Mouse (Mus musculus) gastrocnemius, postnatal 10 days (tissue): ENCODE results near the gene Iqgap2. TPM values are rescaled to one million over a fixed set of nuclear protein-coding genes. Genes with fewer than 3 reads are reported as not detected.

ENCODE experiments used
- DNase-seq: peaks from one replicate; pipeline ENCODE4 v3.0.0; 2021; ENCODE audit warnings: mixed read lengths
- total RNA-seq, 2 experiments: library from RNA; stranded (reverse); gene quantifications; 2 replicates each; pipeline ENCODE4 v1.2.3; 2021

The Iqgap2 gene
- total RNA-seq, 2 experiments from 2014 or later: 3.8 to 4.9 TPM

DNA sequence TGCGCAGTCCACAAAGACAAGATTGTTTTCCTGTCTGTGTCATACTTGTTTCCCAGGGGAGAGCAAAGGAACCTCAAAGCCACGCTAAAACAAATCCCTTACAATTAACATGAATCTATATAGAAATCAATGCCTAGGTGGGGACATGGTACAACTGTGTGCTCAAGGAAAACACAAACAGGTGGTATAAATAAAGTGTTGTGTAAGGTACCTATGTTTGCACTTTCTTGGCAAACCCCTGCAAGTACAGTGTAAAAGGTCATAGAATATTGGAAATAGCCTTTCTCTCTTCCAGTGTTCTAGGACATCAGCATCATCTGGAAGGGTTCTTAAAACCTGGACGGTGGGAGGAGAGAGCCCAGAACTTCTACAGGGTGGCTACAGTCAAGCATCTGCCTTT, 7.3 kb downstream of the Iqgap2 start:
- DNase-seq: no peak

DNA sequence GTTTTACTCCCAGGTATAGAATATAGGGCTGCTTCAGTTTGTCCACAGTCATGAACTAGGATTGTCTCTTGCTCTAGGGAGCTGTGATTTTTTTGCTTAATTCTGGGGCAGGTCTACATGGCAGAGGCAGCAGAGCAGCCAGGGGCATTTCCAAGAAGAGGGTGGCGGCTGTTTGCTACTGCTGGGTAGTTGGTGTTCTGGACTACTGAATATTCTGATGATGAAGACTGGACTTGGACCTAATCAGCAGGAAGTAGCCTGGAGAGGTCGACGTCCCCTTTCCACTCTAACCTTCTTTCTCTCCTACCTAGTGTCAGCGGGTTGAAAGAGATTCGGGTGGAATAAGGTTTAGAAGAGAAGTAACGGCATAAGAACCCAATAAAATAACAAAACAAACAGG, 9.7 kb downstream of the Iqgap2 start:
- no peak for DNase-seq

DNA sequence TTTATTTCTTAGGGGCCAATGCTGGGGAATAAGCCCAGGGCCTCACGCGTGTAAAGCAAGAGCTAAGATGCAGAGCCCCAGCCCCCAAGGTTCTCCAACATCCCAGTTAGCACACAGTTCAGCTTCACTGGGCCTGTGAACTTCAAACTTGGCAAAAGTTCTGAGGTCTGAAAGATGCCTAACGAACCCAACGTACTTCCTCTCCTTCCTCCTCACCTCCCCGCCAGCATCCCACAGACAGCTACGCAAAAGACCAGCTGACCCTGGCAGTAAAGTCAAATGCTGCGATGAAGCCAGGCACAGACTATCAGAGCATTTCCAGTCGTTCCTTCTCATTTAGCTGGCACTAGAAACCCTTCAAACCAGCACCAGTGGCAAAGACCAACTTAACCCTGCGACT, 10.3 kb downstream of the Iqgap2 start:
- no peak for DNase-seq

DNA sequence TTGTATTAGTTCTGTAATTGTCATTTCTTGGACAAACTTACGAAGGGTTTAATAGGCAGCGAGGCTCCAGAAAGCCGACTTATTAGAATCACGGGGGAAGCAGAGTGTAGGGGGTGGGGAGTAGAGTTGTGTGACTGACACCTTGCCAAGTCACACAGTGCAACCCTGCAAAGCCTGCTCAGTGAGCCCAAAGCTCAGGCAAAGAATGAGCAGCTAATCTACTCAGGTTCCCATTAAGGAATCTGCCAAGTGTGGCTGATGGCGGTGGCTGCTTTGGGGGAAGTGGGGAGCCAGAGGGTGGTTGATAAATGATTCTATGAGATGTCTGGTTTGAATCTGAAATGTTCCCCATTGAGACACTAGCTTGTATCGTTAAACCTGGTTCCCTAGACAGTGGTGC, 11.1 kb downstream of the Iqgap2 start:
- no peak for DNase-seq

DNA sequence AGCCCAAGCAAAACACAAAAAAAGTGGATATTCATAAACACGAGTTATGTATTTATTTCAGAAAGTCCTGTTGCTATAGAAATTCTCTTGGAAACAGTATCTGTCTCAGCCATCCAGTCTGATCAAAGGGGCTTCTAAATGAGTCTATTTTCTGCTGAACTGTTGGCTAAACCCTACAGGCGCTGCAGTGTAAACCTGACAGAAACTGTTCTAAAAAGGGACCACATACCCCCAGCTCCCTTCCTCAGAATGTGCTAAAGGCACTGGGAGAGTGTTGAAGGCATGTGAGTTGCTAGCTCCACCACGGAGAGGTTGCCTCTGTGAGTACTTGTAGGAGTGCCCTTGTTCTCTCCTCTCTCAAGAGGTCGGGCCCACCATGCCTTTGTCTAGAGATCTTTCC, 19.7 kb downstream of the Iqgap2 start:
- no peak for DNase-seq

DNA sequence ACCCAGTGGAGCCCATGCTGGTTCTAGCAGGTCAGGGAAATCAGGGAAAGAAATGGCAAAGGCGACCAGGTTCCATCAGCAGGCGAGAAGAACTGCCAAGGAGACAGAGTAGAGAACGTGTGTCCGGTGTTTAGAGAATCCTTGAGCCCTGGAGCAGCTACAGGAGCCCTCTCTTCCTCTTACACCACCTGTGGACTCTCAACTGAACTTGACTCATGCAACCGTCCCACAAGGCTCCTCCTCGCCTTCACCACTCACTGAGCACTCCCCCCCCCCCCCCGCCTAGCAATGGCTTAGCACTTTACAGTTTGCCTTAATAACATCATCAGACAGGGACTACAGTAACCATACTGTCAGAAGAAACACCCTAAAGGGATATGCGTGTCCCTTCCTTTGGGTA, 21.1 kb downstream of the Iqgap2 start:
- DNase-seq: no peak

DNA sequence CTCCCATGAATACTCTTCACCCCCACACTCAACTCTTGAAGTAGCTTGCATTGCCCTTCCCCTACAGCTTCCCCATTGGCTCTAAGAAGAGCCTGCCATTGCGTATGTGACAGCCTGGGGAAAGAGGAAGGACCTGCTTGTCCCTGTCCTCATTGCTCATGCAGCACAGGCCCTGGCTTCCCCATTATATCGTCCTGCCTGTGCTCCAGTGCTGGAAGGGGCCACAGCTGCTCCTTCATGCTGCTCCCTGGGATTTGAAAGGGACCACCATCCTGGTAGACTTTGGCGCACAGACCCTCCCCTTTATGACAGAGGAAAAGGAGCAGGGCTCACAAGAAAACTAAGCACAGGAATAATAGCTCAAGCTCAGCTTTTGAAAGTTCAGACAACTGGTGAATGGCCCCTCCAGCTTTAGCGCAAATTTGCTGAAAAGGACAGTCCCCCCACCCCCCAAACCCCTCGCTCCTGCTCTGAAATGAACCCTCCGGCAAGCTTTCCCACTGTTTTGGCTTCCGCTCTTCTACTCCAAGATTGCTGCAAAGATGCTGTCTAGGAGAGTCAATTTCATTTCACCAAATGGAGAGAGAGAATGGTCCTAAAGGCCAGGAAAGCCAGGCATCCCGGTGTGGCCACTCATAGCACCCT, 22.7 kb downstream of the Iqgap2 start:
- DNase-seq: no peak

DNA sequence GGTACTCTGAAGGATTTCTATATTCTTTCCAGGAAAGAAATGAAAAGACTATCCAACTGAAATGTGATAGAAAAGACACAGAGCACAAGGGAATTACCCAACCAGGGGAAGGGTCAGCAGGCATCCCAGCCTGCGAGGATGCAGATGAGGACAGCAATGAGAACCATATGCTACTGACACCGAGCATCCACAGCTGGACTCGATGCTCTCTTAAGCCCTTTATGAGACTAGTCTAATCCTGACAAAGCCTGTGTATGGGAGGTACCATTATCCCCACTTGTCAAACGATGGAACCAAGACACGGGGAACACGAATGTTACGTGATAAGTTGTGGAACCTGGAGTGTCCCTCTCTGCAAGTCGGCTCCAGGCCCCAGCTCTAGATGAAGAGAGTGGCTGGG, 29.5 kb downstream of the Iqgap2 start:
- no peak for DNase-seq

DNA sequence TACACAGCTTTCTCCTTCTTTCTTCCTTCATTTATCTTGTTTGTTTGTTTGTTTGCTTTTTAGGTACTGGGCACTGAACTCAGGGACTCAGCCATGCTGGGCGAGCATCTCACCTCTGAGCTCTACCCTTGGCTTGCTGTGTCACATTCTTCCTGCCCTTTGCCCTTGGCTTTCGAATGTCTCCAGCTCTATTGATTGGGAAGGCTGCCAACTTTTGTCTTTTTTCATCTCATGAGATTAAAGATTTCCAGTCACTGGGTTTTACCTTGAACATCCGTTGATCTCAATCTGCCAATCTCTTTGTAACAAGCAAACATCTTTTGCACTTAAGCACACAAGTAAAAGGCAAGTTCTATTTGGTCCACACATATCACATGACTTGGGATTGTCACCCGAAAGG, 32.5 kb downstream of the Iqgap2 start:
- no peak for DNase-seq

DNA sequence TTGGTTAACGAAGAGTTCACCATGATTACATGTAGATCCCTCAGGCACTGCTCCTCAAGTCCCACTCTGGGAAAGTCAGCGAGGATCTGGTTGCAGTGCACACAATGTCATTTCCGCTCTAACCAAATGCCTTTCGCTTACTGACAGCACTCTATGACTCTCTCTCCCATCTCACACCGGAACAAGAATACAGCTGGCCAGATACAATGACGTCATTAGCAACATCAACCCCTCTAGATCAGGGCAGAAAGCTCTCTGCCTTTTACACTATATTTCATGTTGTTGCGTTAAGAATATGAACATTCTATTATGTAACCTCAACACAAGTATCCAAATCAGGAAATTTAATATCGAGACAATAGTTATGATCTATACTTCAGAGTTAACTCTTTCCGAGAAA, 32.9 kb downstream of the Iqgap2 start:
- DNase-seq: no peak

DNA sequence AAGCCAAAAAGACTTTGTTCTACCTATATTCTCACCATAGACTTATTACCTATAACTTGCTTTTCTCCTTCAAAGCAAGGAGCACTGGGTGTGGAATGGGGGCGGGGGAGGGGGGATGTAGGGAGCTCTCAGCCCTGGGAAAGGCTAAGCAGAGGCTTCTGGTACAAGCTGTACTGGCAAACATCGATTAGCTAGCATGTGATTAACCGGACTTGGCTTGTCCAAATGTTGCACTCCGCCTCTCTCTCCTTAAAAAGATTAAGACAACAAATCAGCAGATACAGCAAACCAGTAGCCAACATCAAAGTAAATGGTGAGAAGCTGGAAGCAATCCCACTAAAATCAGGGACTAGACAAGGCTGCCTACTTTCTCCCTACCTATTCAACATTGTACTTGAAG, 36.2 kb downstream of the Iqgap2 start:
- no peak for DNase-seq

DNA sequence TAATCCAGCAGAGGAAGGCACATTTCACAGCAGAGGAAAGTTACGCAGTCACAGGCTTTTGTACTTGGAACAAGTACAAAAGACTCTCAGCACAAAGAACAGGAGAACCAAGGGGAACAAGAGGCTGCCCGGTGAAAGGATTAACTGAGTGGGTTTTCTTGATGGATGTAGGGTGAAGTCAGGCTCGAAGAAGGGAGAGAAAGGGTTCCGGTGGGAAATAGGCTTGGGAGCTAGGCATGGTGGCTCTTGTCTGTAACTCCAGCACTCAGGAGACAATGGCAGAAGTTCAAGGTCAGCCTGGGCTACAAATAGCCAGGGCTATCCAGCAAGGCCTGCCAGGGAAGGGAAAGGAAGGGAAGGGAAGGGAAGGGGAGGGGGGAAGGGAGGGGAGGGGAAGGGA, 40.1 kb downstream of the Iqgap2 start:
- no peak for DNase-seq

DNA sequence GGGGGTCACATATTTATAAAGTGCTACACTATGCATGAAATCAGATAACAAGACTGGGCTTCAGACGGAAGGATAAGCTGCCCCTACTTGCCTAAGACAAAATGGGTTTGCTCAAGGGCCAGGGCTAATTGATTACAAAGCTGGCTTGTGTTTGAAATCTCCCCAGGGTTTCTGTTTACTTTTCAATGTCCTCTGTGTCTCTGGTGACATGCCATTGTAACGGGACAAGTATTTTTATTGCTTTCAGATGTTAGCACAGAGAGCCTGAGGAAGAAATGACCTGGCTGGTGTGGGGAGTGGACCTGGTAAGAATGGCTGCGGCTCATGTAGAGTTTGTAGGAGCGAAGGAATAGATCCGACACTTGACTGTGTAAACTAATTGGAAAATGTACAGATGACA, 41.3 kb downstream of the Iqgap2 start:
- no peak for DNase-seq

DNA sequence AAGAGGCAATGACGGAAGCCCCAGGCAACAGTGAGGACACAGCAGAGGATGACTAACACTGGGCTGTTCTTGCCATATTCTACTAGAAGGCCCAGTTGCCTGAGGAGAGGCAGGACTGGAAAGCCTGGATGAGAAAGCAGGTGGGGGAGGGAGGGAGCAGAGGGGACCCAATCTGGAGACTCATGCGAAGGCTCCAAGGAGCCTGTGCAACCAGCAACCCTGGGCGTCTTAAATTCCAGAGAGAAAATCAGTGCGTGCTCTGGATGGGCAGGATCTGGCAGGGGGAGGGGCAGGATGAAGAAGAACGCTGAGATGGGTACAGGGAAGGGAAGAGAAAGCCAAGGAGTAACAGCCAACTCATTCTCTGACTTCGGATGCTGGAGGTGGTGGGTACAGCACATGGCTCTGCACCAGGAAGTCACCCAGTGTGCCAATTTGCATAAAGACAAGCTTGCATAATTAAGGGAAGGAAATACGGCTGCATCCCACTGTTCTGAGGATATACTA, 42.2 kb downstream of the Iqgap2 start:
- no peak for DNase-seq

DNA sequence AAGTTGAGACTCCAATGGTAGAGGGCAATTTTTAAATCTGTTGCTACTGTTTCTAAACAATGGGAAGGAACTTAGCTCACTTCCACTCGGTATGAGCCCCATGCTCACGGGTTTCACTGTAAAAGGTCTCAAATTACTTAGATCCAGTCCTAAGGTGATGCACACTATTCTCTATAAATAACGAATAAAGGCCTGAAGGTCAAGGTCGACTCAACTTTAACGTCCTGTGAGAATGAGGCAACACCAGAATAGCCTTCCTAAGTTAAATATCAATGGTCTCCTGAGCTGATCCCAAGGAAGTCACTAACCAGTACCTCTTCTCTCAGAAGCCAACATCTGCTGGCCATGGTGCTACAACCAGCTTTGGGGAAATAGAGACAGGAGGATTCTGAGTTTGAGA, 45.4 kb downstream of the Iqgap2 start:
- no peak for DNase-seq

DNA sequence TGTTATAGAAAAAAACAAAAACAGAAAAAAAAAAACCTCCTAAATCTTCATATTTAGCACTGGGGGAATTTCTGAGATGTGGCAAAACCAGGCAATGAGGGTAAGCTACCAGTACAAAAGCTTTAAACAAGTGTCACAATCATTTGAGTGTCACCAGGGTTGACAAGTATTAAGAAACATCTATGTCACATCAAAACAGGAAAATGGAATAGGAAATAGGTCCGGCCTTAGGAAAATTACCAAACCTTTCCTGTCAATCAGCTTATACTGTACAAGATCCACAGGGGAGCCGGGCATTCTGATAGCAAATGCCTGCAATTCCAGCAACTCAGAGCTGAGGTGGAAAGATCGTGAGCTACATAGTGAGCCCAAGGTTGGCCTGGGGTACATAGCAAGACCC, 46.8 kb downstream of the Iqgap2 start:
- DNase-seq: no peak

DNA sequence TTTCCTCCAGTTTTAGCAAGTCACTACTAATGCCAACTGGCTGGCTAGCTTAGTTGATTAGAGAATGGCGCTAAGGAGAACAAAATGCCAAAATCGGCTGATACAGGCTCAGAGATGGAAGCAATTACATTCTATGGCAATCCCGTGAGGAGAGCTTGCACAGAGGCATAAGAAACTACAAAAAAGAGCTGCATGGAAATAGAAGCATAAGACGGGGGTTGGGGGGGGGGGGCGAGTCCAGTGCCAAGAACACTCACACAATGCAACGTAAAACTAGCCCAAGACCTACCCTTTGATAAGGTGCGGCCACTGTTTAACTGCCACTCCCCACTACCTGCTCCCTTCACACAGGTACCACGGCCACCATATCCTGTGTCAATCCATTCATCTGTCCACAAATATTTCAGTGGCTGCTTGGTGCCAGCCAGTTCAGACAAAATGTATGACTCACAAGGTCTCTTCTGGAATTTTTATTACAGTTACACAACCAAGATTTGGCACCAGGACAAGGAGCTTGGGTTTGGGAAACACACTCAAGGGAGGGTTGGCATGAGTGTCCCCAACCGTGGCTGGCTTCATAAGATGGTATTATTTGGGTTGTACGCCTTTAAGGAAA, 48.2 kb downstream of the Iqgap2 start:
- DNase-seq: no peak

DNA sequence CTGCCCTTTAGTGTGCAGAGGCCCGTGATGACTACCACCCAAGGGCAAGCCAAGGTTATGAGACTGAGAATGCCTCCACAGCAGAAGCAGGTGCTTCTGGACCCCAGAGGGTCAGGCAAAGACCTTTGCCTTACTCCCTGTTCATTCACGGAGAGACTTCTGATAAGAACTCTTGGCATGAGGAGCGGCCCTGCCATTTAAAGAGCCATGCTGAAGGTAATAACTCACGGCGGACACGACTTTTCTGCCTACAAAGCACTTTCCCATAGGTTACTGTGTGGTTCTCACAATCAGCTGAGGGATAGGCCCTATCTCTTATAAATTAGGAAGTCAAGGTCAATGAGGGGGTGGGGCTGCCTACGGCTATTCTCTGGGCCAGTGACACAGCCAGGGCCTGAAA, 48.9 kb downstream of the Iqgap2 start:
- no peak for DNase-seq

DNA sequence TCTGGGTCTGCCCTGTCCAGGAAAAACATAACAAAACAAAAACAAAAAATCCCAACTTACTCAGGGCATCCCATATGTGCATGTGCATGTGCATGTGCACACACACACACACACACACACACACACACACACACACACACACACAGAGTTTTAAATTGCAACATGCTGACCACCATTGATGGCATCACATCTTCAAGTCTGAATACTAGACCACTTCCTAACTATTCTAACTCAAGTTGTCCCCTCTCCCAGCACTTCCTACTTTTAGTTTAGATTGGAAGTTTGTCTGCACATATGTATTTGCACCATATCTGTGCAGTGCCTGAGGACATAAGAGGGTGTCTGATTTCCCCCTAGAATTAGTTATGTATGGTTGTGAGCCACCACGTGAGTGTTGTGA, 49.8 kb downstream of the Iqgap2 start:
- no peak for DNase-seq

DNA sequence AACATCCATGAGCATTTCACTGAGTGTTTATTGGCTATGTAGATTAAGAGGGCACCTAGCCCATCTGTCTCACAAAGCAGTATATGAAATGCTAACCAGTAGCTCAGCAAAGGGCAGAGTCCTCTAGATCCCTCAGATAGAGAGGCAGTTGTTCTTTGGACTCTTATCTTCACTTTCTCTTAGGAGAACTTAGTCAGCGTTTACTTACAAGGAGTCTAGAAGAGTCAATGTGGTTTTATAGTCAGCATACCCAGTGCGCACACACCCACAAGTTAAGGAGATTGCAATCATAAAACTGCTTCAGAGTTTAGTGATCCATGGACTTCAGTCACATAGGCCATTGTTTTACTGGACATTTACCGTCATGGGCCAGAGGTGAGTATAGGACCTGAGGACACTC, 54.8 kb downstream of the Iqgap2 start:
- no peak for DNase-seq

DNA sequence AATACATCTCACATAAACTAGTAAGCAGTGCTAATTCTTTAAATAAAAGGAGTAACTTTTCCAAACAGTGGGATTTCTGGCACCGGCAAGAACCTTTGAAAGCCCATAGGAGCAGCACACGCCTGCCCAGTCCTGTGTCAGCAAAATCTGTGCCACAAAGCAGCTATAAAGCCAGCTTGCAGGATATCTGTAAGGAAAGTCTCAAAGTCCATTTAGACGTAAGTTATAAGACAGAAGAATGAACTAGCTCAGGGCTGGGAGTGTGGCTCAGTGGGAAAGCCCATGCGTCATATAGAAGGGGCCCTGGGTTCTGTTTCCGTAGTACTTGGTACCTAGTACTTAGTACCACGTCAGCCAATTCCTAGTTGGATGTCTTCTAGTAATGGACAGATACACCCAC, 58.2 kb downstream of the Iqgap2 start:
- no peak for DNase-seq

DNA sequence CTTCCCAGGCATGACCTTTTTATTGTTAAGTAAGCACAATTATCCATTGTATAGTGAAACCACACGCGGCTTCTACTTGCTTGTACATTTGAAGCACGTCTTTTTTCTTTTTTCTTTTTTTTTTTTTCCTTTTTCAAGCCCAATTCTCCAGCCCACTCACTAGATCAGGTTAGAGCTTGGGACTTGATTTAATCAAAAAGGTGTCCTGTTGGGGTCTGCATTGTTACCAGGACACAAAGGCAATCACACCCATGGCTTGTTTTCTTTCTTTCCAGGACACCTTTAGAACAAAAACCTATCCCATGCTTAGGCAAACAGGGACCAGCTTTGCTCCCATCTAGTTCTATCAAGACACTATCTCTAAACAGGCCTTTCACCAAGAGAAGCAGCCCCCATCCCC, 59.0 kb downstream of the Iqgap2 start:
- no peak for DNase-seq

DNA sequence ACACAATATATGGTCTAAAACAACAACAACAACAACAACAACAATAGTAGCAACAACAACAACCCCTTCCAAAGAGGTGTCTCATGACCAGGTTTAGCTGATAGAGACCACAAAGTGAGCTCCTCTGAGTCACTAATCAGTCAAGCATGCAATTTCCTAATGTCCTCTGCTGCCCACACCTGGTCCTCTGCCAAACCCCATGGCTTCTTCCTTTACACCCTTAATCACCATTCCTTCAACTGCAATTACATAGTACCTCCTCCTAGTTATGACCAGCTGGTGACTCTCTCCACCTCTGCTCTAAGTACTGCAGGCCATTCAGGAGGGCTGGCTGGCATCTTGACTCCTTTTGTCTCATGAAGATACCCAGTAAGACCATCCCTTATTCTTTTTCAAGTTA, 60.0 kb downstream of the Iqgap2 start:
- DNase-seq: no peak

DNA sequence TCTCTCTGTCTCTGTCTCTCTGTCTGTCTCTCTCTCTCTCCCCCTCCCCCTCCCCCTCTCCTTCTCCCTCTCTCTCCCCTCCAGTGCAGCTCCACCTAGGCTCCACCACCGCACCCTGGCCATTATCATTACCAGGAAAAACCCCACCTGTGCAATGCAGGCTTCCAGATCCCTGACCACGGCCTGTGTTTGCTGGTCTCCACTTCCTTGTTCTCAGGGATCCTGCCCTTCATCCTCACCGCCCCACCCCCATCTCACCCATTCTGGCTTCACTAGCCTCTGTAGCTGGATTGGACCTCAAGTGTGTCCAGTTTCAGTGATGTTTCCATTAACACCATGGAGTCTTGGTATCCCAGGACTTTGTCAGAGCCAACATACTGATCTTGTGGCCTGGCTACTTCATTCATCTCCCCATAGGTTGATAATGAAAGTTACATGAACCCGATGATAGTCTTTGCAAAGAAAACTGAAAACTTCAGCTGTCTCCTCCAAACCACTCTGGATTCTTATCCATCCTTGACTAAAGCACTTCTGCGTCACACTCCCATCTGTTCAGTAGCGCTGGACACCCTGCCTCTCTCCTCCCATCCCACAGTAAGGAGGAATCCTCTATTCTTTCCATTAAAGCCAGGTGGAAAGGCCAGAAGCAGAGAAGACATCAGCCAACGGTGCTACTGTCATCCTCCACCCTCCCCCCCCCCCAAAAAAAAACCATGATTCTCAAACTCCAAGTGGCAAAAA, 62.1 kb downstream of the Iqgap2 start:
- no peak for DNase-seq
